In the genomic region with DNA sequence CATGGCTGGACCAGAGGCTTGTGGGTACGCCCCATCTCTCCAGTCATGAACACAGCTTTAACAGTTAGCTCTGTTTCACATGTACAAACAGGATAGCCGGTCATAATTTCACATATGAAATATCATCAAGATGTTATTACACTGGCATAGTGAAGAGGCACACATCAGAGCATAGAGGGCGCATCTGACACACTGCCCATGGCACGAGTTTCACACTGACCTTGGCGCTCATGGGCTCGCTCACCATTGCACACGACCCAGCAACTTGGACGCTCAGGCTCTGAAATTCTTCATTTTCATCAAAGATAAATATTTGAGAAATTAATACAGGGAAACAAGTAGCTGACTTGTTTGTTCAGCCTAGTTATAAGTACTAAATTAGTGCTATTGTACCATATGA, we compare ENCODE assay signal across 22 mouse cellular contexts. TPM values are rescaled to one million over a fixed set of nuclear protein-coding genes. Genes with fewer than 3 reads are reported as not detected.
"Had no signal": no experiment of that assay in that cellular context is flagged by ENCODE, and none has a peak within 500 bp of the region (broad histone marks: within the 10 kb centered on the region; RNA-seq: fewer than 3 reads in every experiment).

No protein-coding gene starts in this region.

- H3K9me3 ChIP-seq: kidney, embryonic 15.5 days; limb, embryonic 13.5 days; liver, embryonic 13.5 days; midbrain, embryonic 12.5 days; neural tube, embryonic 13.5 days had no signal

- H3K4me2 ChIP-seq: kidney, embryonic 15.5 days; limb, embryonic 13.5 days; liver, embryonic 13.5 days; lung, embryonic 14.5 days; midbrain, embryonic 12.5 days; neural tube, embryonic 13.5 days had no signal

- DNase-seq: kidney, adult 8-10 months; kidney, postnatal 10 days; kidney, postnatal 36 days; layer of hippocampus, postnatal 36 days; left cerebral cortex, postnatal 4 days; liver; liver, embryonic 13.5 days; lung, embryonic 14.5 days; retina, postnatal 1 day; right cerebral cortex, postnatal 4 days; thymus, postnatal 25 days had no signal

- H3K4me3 ChIP-seq: kidney, embryonic 15.5 days; left cerebral cortex, adult 2 months; limb, embryonic 13.5 days; liver, embryonic 13.5 days; midbrain, embryonic 12.5 days; myocyte; neural tube, embryonic 13.5 days had no signal

- H3K9ac ChIP-seq: kidney, embryonic 15.5 days; limb, embryonic 13.5 days; liver, embryonic 13.5 days; lung, embryonic 14.5 days; midbrain, embryonic 12.5 days; neural tube, embryonic 13.5 days had no signal

- ATAC-seq: lung, postnatal 0 days; midbrain, embryonic 16.5 days had no signal

- H3K36me3 ChIP-seq: kidney, embryonic 15.5 days; limb, embryonic 13.5 days; liver, embryonic 13.5 days; midbrain, embryonic 12.5 days; neural tube, embryonic 13.5 days had no signal

- H3K27me3 ChIP-seq: kidney, embryonic 15.5 days; midbrain, embryonic 12.5 days; neural tube, embryonic 13.5 days had no signal

- H3K27ac ChIP-seq: kidney, embryonic 15.5 days; left cerebral cortex, adult 2 months; limb, embryonic 13.5 days; liver, embryonic 13.5 days; macrophage; midbrain, embryonic 12.5 days; neural tube, embryonic 13.5 days had no signal

- H3K4me1 ChIP-seq: kidney, embryonic 15.5 days; limb, embryonic 13.5 days; liver, embryonic 13.5 days; midbrain, embryonic 12.5 days; neural tube, embryonic 13.5 days had no signal

RNA-seq across cellular contexts. Expression of a gene that starts 25.1 kb away (rescaled TPM):
- total RNA-seq: megakaryocyte, adult 5-6 weeks; neutrophil, adult 5-6 weeks had no signal
